Mouse (Mus musculus) G1E (cell line): ENCODE results near the gene Acot4.

Source experiments
- CTCF ChIP-seq: IDR thresholded peaks from 2 replicates; pipeline ENCODE4 v1.5.1; 2012; ENCODE audit warnings: low read depth, low read length, inconsistent platforms, mixed read lengths
- GATA1 ChIP-seq: IDR thresholded peaks from 2 replicates; pipeline ENCODE4 v1.6.1; 2012; ENCODE audit warnings: borderline replicate concordance, low read length, inconsistent platforms, mixed read lengths
- GATA2 ChIP-seq: IDR thresholded peaks from 2 replicates; pipeline ENCODE4 v1.6.1; 2012; ENCODE audit warnings: low read depth, low read length, inconsistent platforms, borderline replicate concordance
- POLR2AphosphoS5 ChIP-seq: IDR thresholded peaks from 2 replicates; pipeline ENCODE4 v1.6.1; 2012; ENCODE audit warnings: low read depth, low read length, inconsistent platforms; ENCODE audit not compliant: insufficient replicate concordance
- TAL1 ChIP-seq: conservative IDR thresholded peaks from 2 replicates; pipeline ENCODE4 v1.6.1; 2012; ENCODE audit warnings: low read depth, low read length, inconsistent platforms, mixed read lengths

DNA sequence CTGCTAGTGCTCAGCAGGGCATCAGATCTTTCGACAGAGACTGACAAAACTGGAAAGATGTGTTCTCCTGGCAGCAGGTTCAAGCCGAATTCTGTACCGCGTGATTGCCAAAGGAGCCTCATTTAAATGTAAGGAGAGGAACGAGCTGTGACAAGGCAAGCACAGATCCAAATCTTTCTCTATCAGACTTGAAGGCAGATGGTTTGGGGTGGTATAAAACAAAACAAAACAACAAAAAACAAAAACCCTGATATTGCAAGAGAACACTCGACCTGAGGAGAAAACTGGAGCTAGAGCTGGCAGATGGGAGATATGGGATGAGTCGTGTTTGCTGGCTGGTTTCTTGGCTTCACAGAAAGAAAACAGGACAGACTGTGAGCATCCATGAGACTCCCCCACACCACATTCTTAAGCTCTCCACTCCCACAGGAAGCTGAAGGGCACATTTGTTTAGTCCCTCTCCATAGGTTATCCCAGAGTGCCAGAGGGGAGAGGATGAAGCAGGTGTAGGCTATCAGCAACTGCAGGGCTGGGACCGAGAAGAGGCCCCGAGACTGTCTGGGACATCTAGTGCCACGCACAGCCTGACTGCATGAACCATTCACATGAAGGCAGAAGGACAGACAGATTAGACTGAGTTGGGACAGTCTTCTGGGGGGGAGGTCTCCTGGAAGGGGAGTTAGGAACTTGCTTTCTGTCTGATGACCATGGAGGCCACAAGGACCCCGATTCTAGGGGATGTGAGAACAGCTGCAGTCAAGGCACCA is 39.7 kb upstream of the Acot4 start:
- TF ChIP-seq CTCF (no peak), GATA1 (no peak), POLR2AphosphoS5 (no peak), GATA2 (no peak), TAL1 (no peak)
